Mouse (Mus musculus): ENCODE measurements around the gene Ica1l.
"Not testable (repeated sequence)": the region's sequence is repeated elsewhere in the genome, so short reads cannot be mapped to it uniquely, and the experiment has no call there.

The Ica1l gene

DNA sequence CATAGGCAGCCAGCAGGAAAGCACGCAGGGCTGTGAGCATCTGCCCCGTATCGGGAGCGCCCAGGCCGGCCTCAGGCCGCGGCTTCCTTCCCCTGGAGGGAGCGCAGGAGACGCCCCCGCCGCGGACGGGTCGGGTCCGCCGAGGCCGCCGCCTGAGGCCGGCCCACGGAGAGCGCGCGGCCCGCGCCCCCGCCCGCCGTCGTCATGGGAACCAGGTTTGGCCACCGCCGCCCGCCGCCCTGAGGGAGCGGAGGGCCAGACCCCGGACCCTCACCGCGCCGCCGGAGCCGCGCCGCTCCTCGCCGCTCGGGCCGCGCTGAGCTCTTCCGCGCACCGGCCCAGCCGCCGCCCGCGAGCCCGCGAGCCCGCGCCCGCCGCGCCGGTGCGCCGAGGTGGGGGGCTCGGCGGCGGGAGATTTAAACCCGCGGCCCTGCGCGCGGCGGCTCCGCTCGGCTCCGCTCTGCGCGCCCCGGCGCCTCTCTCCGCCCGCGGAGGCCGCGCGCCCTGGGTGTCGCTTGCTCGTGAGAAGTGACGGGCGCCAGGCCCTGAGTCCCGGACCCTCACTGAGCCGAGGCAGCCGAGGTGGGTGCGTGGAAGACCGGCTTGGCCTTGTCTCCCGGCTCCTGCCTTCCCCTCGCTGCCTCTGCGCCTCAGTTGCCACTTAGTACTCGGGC, at the start of gene Ica1l:
Gene Ica1l, minus strand, starts transcription at position 389 of the 674 bp plus-strand sequence.
- DNase-seq (ENCODE audit: low read depth, low spot score) = no peak

GRCm38 (mm10) chr1:60076411-60076810, 33.4 kb upstream of the Ica1l start:
- no peak for DNase-seq (ENCODE audit: low read depth, low spot score)

DNA sequence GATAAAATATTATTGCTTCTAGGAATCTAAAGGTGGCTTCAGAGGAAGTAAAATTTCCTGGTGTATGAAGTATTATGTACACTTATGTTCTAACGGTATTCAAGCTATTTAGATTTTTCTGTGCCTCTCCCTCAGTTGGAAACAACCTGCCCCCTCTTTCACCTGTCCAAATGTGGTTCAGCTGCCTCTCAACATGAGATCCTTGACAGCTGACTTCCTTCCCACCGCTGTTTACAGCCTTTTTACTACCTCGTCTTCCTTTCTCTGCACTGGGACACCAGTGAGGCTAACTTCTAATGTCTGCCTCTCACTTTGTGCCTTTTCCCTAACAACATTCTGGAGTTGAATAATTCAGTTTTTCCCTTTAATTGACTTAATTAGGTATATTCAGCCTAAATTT, 32.6 kb upstream of the Ica1l start:
- DNase-seq (ENCODE audit: low read depth, low spot score) = no peak

DNA sequence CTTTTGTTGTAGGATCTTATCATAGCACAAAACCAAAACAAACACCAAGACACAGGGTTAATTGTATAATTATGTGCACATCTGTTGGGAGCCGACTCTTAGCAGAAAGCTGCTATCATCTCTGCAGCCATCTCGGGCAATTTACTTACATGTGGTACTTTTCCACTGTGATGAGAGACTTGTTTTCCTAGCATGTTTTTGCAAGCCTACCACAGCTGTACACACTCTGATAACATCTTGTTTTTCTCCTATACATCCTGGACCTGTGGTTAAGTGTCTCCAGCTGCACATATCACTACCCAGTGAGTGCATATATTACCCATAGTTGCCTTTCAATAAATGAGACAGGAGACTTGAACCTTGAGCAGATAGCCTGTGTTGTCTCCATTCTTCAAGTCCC, 32.0 kb upstream of the Ica1l start:
- no peak for DNase-seq (ENCODE audit: low read depth, low spot score)

DNA sequence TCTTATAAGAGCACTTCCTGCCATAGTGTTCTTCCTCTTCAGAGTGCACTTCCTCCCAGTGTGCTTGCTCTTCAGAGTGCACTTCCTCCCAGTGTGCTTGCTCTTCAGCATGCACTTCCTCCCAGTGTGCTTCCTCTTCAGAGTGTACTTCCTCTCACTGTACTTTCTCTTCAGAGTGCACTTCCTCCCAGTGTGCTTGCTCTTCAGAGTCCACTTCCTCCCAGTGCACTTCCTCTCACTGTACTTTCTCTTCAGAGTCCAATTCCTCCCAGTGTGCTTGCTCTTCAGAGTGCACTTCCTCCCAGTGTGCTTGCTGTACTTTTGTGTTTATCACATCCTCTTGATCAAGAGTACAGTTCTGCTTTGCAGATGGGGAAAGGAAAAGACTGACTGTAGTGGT, 27.7 kb upstream of the Ica1l start:
- not testable (repeated sequence) for DNase-seq (ENCODE audit: low read depth, low spot score)

- no peak for DNase-seq (ENCODE audit: low read depth, low spot score)
Measured at GRCm38 (mm10) chr1:60056310-60056709, 13.3 kb upstream of the Ica1l start.

DNA sequence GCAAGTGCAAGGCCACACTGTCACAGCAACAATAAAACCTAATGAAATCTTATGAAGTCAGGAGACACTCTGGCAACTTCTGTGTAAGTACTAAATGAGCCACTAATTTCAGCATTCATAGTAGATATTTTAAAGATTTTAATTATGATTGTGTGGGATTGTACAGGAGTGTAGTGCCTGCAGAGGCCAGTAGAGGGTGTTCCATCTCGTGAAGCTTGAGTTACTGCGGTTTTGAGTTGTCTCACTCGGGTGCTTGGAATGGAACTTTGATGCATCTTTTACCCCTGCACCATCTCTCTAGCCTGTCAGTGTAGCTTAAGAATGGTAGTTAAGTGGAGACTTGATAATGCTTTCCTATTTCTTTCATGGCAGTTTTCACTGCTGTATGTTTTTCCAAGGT, 11.7 kb upstream of the Ica1l start:
- no peak for DNase-seq (ENCODE audit: low read depth, low spot score)

DNA sequence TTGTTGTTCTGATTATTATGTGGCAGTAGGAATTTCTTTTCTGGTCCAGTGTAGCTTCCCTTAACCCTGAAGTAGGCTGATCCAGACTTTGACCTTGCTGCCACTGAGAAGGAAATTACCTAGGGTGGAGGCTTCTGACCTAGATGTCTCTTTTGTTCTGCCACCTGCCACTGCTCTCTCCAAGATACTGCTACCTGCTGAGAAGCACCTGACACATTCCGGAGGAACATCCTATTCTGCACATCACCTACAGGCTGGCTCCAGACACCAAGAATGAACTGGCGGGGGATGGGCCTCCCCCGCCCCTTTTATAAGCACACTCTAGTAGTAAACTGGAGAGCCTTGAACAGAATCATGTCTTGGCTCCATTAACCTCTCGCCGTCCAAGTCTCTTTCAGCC, 4.5 kb upstream of the Ica1l start:
- not testable (repeated sequence) for DNase-seq (ENCODE audit: low read depth, low spot score)

GRCm38 (mm10) chr1:60044595-60044994, 1.6 kb upstream of the Ica1l start:
- DNase-seq (ENCODE audit: low read depth, low spot score) = no peak

DNA sequence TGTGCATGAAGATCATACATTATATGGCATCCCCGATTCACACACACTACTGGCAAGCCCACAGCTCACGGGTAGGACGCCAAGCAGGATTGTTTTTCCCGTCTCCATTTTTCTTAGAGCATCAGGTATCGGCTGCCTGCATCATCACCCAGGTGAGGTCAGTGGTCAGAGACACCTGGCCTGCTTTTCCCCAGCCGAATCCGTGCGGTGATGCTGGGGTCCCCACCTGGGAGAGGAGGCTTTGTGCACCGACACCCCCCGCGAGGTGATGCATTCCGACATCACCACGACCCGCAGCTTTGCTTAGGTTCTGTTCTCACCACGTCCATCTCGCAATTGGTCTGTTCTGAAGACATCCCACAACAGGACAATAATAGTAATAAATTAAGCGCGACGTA, 587 bp downstream of the Ica1l start:
- no peak for DNase-seq (ENCODE audit: low read depth, low spot score)

- DNase-seq (ENCODE audit: low read depth, low spot score) = no peak
Measured at GRCm38 (mm10) chr1:60035044-60035443, 7.9 kb downstream of the Ica1l start.

- DNase-seq (ENCODE audit: low read depth, low spot score) = no peak
Measured at GRCm38 (mm10) chr1:60017031-60017469, 25.9 kb downstream of the Ica1l start.

DNA sequence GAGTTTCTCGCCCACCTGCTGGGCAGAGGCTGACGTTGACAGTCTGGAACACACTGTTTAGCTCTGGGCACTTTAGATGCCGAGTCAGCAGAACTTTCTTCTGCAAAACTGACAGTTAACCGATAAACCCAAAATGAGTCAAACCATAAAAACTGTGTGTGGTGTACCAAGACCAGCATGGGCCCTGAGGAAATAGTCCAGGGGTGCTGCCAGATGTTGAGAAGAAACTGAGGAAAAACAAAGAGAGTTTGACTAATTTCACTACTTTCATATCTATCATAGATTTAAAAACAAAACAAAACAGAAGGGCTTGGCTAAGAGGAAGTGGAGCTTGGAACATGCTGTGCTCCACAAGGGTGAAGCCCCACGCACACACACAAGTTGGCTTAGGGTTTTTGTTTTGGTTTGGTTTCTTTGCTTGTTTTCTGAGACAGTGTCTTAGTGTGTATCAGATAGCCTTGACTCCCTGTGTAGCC, 26.8 kb downstream of the Ica1l start:
- DNase-seq (ENCODE audit: low read depth, low spot score) = no peak

- no peak for DNase-seq (ENCODE audit: low read depth, low spot score)
Measured at GRCm38 (mm10) chr1:60015511-60015910, 27.5 kb downstream of the Ica1l start.

- no peak for DNase-seq (ENCODE audit: low read depth, low spot score)
Measured at GRCm38 (mm10) chr1:60013779-60014178, 29.2 kb downstream of the Ica1l start.

- no peak for DNase-seq (ENCODE audit: low read depth, low spot score)
Measured at GRCm38 (mm10) chr1:60008743-60009142, 34.2 kb downstream of the Ica1l start.

GRCm38 (mm10) chr1:60007337-60007736, 35.6 kb downstream of the Ica1l start:
- DNase-seq (ENCODE audit: low read depth, low spot score) = no peak

DNA sequence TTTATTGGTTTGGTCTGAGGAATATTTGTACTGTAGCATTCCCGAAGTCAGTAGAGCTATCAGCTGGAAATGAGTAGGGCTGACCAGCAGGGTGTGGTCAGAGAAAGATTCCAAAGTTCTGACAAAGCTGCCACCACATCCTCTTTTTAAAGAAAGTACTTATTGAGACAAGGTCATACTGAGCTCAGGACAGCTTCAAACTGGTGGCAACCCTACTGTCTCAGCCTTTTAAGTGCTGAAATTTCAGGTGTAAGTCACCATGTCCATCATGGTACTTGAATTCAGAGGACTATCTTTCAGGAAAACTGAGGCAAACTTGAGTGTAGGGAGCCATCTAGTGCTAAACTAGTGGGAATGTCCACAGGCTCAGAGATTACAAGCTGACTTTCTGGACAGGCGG, 42.7 kb downstream of the Ica1l start:
- DNase-seq (ENCODE audit: low read depth, low spot score) = no peak

GRCm38 (mm10) chr1:59997352-59997751, 45.6 kb downstream of the Ica1l start:
- DNase-seq (ENCODE audit: low read depth, low spot score) = no peak

DNA sequence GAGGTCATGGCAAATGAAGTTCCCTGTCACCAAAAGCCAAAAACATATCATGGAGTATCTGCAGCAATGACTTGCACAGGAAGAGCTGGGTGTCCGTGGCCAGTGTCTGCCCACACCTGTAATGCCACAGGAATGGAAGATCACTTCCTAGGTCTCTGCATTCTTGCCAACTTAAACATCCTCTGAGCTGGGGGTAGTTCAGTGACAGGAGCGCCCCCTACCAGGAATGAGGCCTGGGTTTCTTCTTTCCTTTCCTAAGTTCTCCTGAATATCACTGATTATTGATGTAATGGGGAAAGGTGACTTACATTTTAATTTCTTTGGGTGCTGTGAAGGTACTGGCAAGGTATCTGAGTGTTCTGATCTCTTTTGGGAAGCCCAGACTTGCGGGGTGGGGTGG, 47.3 kb downstream of the Ica1l start:
- no peak for DNase-seq (ENCODE audit: low read depth, low spot score)

DNA sequence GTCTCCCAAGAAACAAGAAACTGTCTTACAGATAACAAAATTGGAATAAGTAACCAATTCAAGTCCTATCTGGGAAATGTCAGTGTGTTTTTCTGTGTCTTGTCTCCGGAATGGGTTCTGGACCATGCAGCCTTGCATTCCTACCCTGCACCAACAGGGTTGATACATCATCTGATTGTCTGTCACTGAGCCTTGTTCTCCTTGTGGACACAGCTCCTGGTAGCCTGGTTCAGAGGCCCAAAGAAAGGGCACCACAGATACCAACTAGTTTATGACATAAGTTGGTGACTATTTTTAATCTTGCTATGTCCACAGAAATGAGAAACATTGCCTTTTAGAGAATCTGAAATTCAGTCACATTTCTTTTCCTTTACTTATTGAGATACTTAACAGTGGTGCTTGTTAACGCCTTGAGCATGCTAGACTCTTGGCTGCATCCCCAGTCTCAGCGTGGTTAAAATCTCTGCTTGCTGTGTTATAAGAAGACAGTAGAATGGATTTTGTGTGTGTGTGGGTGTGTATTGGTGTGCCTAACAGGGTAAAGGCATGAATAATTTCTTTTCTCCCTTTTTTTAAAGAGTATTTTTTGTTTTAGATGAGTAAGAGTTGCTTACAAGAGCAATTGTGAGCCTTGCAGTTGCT, 55.5 kb downstream of the Ica1l start:
- no peak for DNase-seq (ENCODE audit: low read depth, low spot score)

GRCm38 (mm10) chr1:59986626-59987025, 56.4 kb downstream of the Ica1l start:
- DNase-seq (ENCODE audit: low read depth, low spot score) = no peak

DNA sequence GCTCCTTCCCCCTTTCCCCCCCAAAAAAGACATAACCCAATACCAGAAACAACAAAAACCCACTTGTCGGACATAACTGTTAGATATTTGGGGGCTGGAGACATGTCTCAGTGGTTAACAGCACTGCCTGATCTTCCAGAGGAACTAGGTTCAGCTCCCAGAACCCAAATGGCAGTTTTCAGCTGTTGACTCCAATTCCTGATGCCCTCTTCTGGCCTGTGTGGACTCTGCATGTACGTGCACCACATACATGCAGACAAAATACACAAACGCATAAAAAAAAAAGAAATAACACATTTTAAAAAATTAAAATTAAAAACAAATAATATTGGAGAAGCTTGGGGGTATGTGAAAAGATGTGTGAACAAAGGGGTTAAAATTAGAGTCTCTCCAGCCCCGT, 75.7 kb downstream of the Ica1l start:
- no peak for DNase-seq (ENCODE audit: low read depth, low spot score)

All from retina, adult 2 months (tissue).